Mouse (Mus musculus) CD4-positive, CD25-positive, alpha-beta regulatory T cell, adult 4 months (primary cell): ENCODE results near the gene Olfr1160. TPM values are rescaled to one million over a fixed set of nuclear protein-coding genes. Genes with fewer than 3 reads are reported as not detected.
"Not testable (repeated sequence)": the region's sequence is repeated elsewhere in the genome, so short reads cannot be mapped to it uniquely, and the experiment has no call there.

Experiments
- ATAC-seq: one replicate; pipeline ENCODE4 v1.8.0; 2017
- polyA plus RNA-seq, 2 experiments: library from polyadenylated mRNA; unstranded; fragments of 100-300 nt; shearing (Covaris generic); gene quantifications; one replicate each; pipeline ENCODE4 v1.2.1; 2017

Olfr1160 gene
- polyA plus RNA-seq = under 1 TPM in 1 of 2 experiments, not detected in 1; 0.05 TPM

- no peak for ATAC-seq
These were observed at the start of gene Olfr1160 for GRCm38 (mm10) chr2:88007515-88008318. Olfr1160 (minus strand) TSS chr2:88008268.

GRCm38 (mm10) chr2:88051029-88051428 is 43.0 kb upstream of the Olfr1160 start, which contains the start of gene Olfr1162:
Olfr1162 (minus strand) TSS chr2:88051129.
- no peak for ATAC-seq

- no peak for ATAC-seq
These were observed 29.5 kb upstream of the Olfr1160 start, which contains the start of gene Olfr73 for GRCm38 (mm10) chr2:88037599-88037998. Olfr73 (minus strand) TSS chr2:88037699.

GRCm38 (mm10) chr2:88022474-88022873 is 14.4 kb upstream of the Olfr1160 start, which contains the start of gene Olfr1161:
Olfr1161 (plus strand) TSS chr2:88022774.
- not testable (repeated sequence) for ATAC-seq

- no peak for ATAC-seq
These were observed 18.3 kb downstream of the Olfr1160 start, which contains the start of gene Olfr1158 for GRCm38 (mm10) chr2:87989813-87990212. Olfr1158 (plus strand) TSS chr2:87990113.

- ATAC-seq = no peak
These were observed 33.5 kb downstream of the Olfr1160 start, which contains the start of gene Olfr74 for GRCm38 (mm10) chr2:87974563-87974962. Olfr74 (minus strand) TSS chr2:87974663.

GRCm38 (mm10) chr2:87968199-87968598 is 39.9 kb downstream of the Olfr1160 start, which contains the start of gene Olfr1157:
Olfr1157 (minus strand) TSS chr2:87968299.
- no peak for ATAC-seq

GRCm38 (mm10) chr2:87953000-87953399 is 55.1 kb downstream of the Olfr1160 start, which contains the start of gene Olfr1156:
Olfr1156 (minus strand) TSS chr2:87953100.
- no peak for ATAC-seq

Other genes with a start within 250 kb of the Olfr1160 start
- not detected for gene Olfr152, start 228.8 kb downstream of the Olfr1160 start, polyA plus RNA-seq
- not detected for gene Olfr1143, start 207.7 kb downstream of the Olfr1160 start, polyA plus RNA-seq
- not detected for gene Olfr1145, start 198.4 kb downstream of the Olfr1160 start, polyA plus RNA-seq
- gene Olfr1148, start 177.7 kb downstream of the Olfr1160 start, polyA plus RNA-seq = not detected
- not detected for gene Olfr1150-ps1, start 164.3 kb downstream of the Olfr1160 start, polyA plus RNA-seq
- not detected for gene Olfr1151, start 152.4 kb downstream of the Olfr1160 start, polyA plus RNA-seq
- under 1 TPM in 1 of 2 experiments, not detected in 1; 0.08 TPM for gene Olfr1152, start 141.8 kb downstream of the Olfr1160 start, polyA plus RNA-seq
- gene Olfr1153, start 113.3 kb downstream of the Olfr1160 start, polyA plus RNA-seq = under 1 TPM in 1 of 2 experiments, not detected in 1; 0.34 TPM
- gene Olfr1154, start 103.1 kb downstream of the Olfr1160 start, polyA plus RNA-seq = not detected
- gene Olfr1155, start 63.1 kb downstream of the Olfr1160 start, polyA plus RNA-seq = not detected
- under 1 TPM in 1 of 2 experiments, not detected in 1; 0.13 TPM for gene Olfr1156, start 55.2 kb downstream of the Olfr1160 start, polyA plus RNA-seq
- under 1 TPM in 1 of 2 experiments, not detected in 1; 0.11 TPM for gene Olfr1157, start 40.0 kb downstream of the Olfr1160 start, polyA plus RNA-seq
- not detected for gene Olfr74, start 33.6 kb downstream of the Olfr1160 start, polyA plus RNA-seq
- gene Olfr1158, start 18.2 kb downstream of the Olfr1160 start, polyA plus RNA-seq = not detected
- not detected for gene Olfr1161, start 14.5 kb upstream of the Olfr1160 start, polyA plus RNA-seq
- not detected for gene Olfr73, start 29.4 kb upstream of the Olfr1160 start, polyA plus RNA-seq
- gene Olfr1162, start 42.9 kb upstream of the Olfr1160 start, polyA plus RNA-seq = under 1 TPM in 1 of 2 experiments, not detected in 1; 0.13 TPM
- gene Olfr1163, start 63.6 kb upstream of the Olfr1160 start, polyA plus RNA-seq = under 1 TPM in 1 of 2 experiments, not detected in 1; 0.32 TPM
- gene Olfr1164, start 85.7 kb upstream of the Olfr1160 start, polyA plus RNA-seq = not detected
- not detected for gene Olfr1166, start 120.0 kb upstream of the Olfr1160 start, polyA plus RNA-seq
- not detected for gene Olfr1167, start 146.9 kb upstream of the Olfr1160 start, polyA plus RNA-seq
- not detected for gene Olfr1168, start 173.6 kb upstream of the Olfr1160 start, polyA plus RNA-seq
- not detected for gene Olfr1170, start 220.1 kb upstream of the Olfr1160 start, polyA plus RNA-seq